Comparison of ENCODE assay signal across 9 mouse cellular contexts in the genomic region with DNA sequence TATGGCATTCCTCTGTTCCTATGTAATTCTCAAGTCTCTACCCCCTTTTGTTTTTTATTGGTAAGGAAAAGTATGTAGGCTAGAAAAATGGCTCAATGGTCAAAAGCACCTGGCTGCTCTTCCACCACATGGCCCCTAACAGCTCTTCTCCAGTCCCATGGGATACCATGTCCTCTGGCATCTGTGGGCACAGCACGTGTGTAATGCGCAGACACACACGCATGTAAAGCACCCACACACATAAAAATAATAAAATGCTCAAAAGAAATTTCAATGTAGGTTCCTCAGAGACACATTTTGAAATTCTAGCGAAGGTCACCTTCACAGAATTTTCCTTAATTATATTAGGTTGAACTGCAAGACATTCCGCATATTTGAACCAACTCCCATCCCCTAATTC. TPM values are rescaled to one million over a fixed set of nuclear protein-coding genes. Genes with fewer than 3 reads are reported as not detected.
DNase-seq lines count a peak whose midpoint lies in the region; ATAC-seq and TF ChIP-seq lines count a peak whose summit lies in the region.
"Had no signal": no experiment of that assay in that cellular context is flagged by ENCODE, and none has a peak within 500 bp of the region (broad histone marks: within the 10 kb centered on the region; RNA-seq: fewer than 3 reads in every experiment).

No protein-coding gene starts in this region.

- H3K9me3 ChIP-seq in heart, embryonic 12.5 days (replicated peaks) = no peaks in the 10 kb centered on the region
- H3K9me3 ChIP-seq in ES-E14 (ENCODE audit: control insufficient read depth, insufficient read depth, low read depth, low read length) = no peaks in the 10 kb centered on the region
- H3K9me3 ChIP-seq in heart, embryonic 16.5 days (replicated peaks; ENCODE audit: control insufficient read depth, low read length) = no peaks in the 10 kb centered on the region
- no peaks in the 10 kb centered on the region for H3K9me3 ChIP-seq in midbrain, embryonic 10.5 days (replicated peaks)

- peaks cover 30% of the 10 kb centered on the region for H3K36me3 ChIP-seq in heart, embryonic 12.5 days
- H3K36me3 ChIP-seq in ES-E14 (ENCODE audit: control insufficient read depth, insufficient read depth, low read length, poor library complexity, severe bottlenecking) = peaks cover 5% of the 10 kb centered on the region; the same call in 1 of the 2 replicates
- H3K36me3 ChIP-seq in heart, embryonic 16.5 days (ENCODE audit: control insufficient read depth, insufficient read depth) = peaks cover 21% of the 10 kb centered on the region
- H3K36me3 ChIP-seq in midbrain, embryonic 10.5 days = peaks cover 41% of the 10 kb centered on the region

- no peak for ATAC-seq in heart, embryonic 12.5 days (ENCODE audit: insufficient number of reproducible peaks, low FRiP score)
- ATAC-seq in heart, embryonic 16.5 days (replicated peaks; ENCODE audit: extremely low read depth, insufficient read depth, low FRiP score) = no peak

- DNase-seq in heart, postnatal 10 days = no peak
- no peak for DNase-seq in ES-E14 (ENCODE audit: low read depth, low spot score)
- no peak for DNase-seq in midbrain, embryonic 10.5 days (ENCODE audit: low spot score)
- no peak for DNase-seq in right cerebral cortex, postnatal 25 days
- no peak for DNase-seq in thymus, postnatal 4 days
- no peak for DNase-seq in B cell, adult 2 months
- DNase-seq: gastrocnemius, postnatal 25 days had no signal

- intact Hi-C loops in heart, postnatal 10 days (cut with DNase I) = loop anchor here (1.0 kb wide), 1 partner anchor 17 kb away; no protein-coding TSS in a partner anchor

- 89% methylated on average over 5 of the region's 5 CpGs for WGBS in heart, embryonic 12.5 days
- WGBS in heart, embryonic 16.5 days = 93% methylated on average over 5 of the region's 5 CpGs
- WGBS in midbrain, embryonic 10.5 days = 90% methylated on average over 5 of the region's 5 CpGs

- H3K27ac ChIP-seq in heart, embryonic 12.5 days (ENCODE audit: poor library complexity, severe bottlenecking) = peak overlapping the region; percentile 96; the same call in 1 of the 2 replicates
- H3K27ac ChIP-seq in ES-E14 (ENCODE audit: insufficient read depth, low read depth, low read length, poor library complexity, severe bottlenecking) = no peak overlapping the region; the same call in 1 of the 2 replicates
- H3K27ac ChIP-seq in heart, embryonic 16.5 days (ENCODE audit: low read length) = peak overlapping the region; percentile 99
- H3K27ac ChIP-seq in midbrain, embryonic 10.5 days (replicated peaks) = peak overlapping the region; percentile 97

- H3K4me2 ChIP-seq in heart, embryonic 12.5 days = peak overlapping the region; percentile 87
- H3K4me2 ChIP-seq in heart, embryonic 16.5 days (ENCODE audit: low read depth, low read length) = peak overlapping the region; percentile 69

- peak overlapping the region; percentile 90 for H3K9ac ChIP-seq in heart, embryonic 12.5 days
- peak overlapping the region; percentile 87; the same call in 1 of the 2 replicates for H3K9ac ChIP-seq in ES-E14 (ENCODE audit: insufficient read depth, low read depth, low read length, poor library complexity, severe bottlenecking)
- H3K9ac ChIP-seq in heart, embryonic 16.5 days (ENCODE audit: low read length) = peak overlapping the region; percentile 97

- H3K27me3 ChIP-seq in heart, embryonic 12.5 days (replicated peaks) = no peaks in the 10 kb centered on the region
- no peaks in the 10 kb centered on the region for H3K27me3 ChIP-seq in heart, embryonic 16.5 days (ENCODE audit: control insufficient read depth, insufficient read depth, low read length)
- H3K27me3 ChIP-seq in midbrain, embryonic 10.5 days (ENCODE audit: low read depth, poor library complexity, severe bottlenecking) = no peaks in the 10 kb centered on the region

- peak overlapping the region; percentile 67 for H3K4me3 ChIP-seq in heart, embryonic 12.5 days
- H3K4me3 ChIP-seq in ES-E14 (ENCODE audit: insufficient read depth in 1 of 2, low read depth in 1 of 2, low read length in 2 of 2, poor library complexity in 1 of 2, severe bottlenecking in 1 of 2) = peak overlapping the region; percentile 84 to 88
- H3K4me3 ChIP-seq in heart, embryonic 16.5 days (ENCODE audit: low read length) = peak overlapping the region; percentile 85
- peak overlapping the region; percentile 69 for H3K4me3 ChIP-seq in midbrain, embryonic 10.5 days

- in situ Hi-C loops in ES-E14 (cut with MboI; ENCODE audit: low sequenced_read_pairs in 2 of 2, unreplicated experiment in 2 of 2) = no loop called here

- H3K4me1 ChIP-seq in heart, embryonic 12.5 days (replicated peaks) = peaks cover 14% of the 10 kb centered on the region
- H3K4me1 ChIP-seq in ES-E14 (ENCODE audit: control insufficient read depth in 2 of 2, insufficient read depth in 2 of 2, low read length in 2 of 2, poor library complexity in 1 of 2) = peaks cover 3 to 12% of the 10 kb centered on the region in 2 experiments; a peak in 3 of 4 replicates
- peaks cover 13% of the 10 kb centered on the region for H3K4me1 ChIP-seq in heart, embryonic 16.5 days (ENCODE audit: control insufficient read depth, insufficient read depth, low read length)
- peaks cover 21% of the 10 kb centered on the region for H3K4me1 ChIP-seq in midbrain, embryonic 10.5 days

TF ChIP-seq in ES-E14, 5 proteins besides CTCF, POLR2A, EP300 and RAD21:
- TF ChIP-seq MAFK (IDR thresholded peaks at IDR 0.05; ENCODE audit: insufficient read depth, low read depth, low read length) (no peak), HCFC1 (IDR thresholded peaks at IDR 0.05; ENCODE audit: borderline replicate concordance, insufficient read depth, low read length) (no peak), CHD2 (IDR thresholded peaks at IDR 0.05; ENCODE audit: low read depth, low read length) (no peak), ZNF384 (IDR thresholded peaks at IDR 0.05; ENCODE audit: low read depth, low read length) (no peak), ZC3H11A (IDR thresholded peaks at IDR 0.05; ENCODE audit: borderline replicate concordance, low read depth, low read length) (no peak)

RNA-seq across cellular contexts. Expression of gene Bcl7b, which starts 1.4 kb away (rescaled TPM):
- polyA plus RNA-seq in heart, embryonic 12.5 days (2016; fragmentation: Nextera tagmentation; extraction: Ambion mirVana) = 34.2 and 38.2 TPM in 2 replicates
- 10 to 100 TPM; 33.5 to 35.8 TPM for total RNA-seq in heart, postnatal 10 days (2021)
- total RNA-seq in ES-E14 (2012; rRNA removed) = 15.0 and 17.5 TPM in 2 replicates
- polyA plus RNA-seq in heart, embryonic 16.5 days (2015; fragmentation: Nextera tagmentation; extraction: Ambion mirVana) = 40.1 and 47.7 TPM in 2 replicates
- 49.4 and 49.5 TPM in 2 replicates for polyA plus RNA-seq in midbrain, embryonic 10.5 days (2016; fragmentation: Nextera tagmentation; extraction: Ambion mirVana)

RNA-seq across cellular contexts. Expression of gene Baz1b, which starts 17.6 kb away (rescaled TPM):
- polyA plus RNA-seq in heart, embryonic 12.5 days (2016; fragmentation: Nextera tagmentation; extraction: Ambion mirVana) = 37.2 and 38.4 TPM in 2 replicates
- 10 to 100 TPM; 41.6 to 48.5 TPM for total RNA-seq in heart, postnatal 10 days (2021)
- 63.1 and 70.1 TPM in 2 replicates for total RNA-seq in ES-E14 (2012; rRNA removed)
- 21.1 and 22.9 TPM in 2 replicates for polyA plus RNA-seq in heart, embryonic 16.5 days (2015; fragmentation: Nextera tagmentation; extraction: Ambion mirVana)
- polyA plus RNA-seq in midbrain, embryonic 10.5 days (2016; fragmentation: Nextera tagmentation; extraction: Ambion mirVana) = 49.3 and 51.5 TPM in 2 replicates

RNA-seq across cellular contexts. Expression of gene Tbl2, which starts 20.0 kb away (rescaled TPM):
- 26.8 and 27.2 TPM in 2 replicates for polyA plus RNA-seq in heart, embryonic 12.5 days (2016; fragmentation: Nextera tagmentation; extraction: Ambion mirVana)
- 10 to 100 TPM; 13.0 to 15.6 TPM for total RNA-seq in heart, postnatal 10 days (2021)
- total RNA-seq in ES-E14 (2012; rRNA removed) = 49.6 and 99.0 TPM in 2 replicates
- 18.9 and 20.3 TPM in 2 replicates for polyA plus RNA-seq in heart, embryonic 16.5 days (2015; fragmentation: Nextera tagmentation; extraction: Ambion mirVana)
- 23.6 and 25.8 TPM in 2 replicates for polyA plus RNA-seq in midbrain, embryonic 10.5 days (2016; fragmentation: Nextera tagmentation; extraction: Ambion mirVana)
